Mouse (Mus musculus) layer of hippocampus, adult 9-11 months (tissue): ENCODE results near the gene Npw.
"Not testable (repeated sequence)": the region's sequence is repeated elsewhere in the genome, so short reads cannot be mapped to it uniquely, and the experiment has no call there.

Experiments used
- DNase-seq: peaks from one replicate; pipeline ENCODE4 v3.0.0; 2022

Npw gene

GRCm38 (mm10) chr17:24670246-24670844 lies 12.1 kb upstream of the Npw start:
- DNase-seq, result no peak

DNA sequence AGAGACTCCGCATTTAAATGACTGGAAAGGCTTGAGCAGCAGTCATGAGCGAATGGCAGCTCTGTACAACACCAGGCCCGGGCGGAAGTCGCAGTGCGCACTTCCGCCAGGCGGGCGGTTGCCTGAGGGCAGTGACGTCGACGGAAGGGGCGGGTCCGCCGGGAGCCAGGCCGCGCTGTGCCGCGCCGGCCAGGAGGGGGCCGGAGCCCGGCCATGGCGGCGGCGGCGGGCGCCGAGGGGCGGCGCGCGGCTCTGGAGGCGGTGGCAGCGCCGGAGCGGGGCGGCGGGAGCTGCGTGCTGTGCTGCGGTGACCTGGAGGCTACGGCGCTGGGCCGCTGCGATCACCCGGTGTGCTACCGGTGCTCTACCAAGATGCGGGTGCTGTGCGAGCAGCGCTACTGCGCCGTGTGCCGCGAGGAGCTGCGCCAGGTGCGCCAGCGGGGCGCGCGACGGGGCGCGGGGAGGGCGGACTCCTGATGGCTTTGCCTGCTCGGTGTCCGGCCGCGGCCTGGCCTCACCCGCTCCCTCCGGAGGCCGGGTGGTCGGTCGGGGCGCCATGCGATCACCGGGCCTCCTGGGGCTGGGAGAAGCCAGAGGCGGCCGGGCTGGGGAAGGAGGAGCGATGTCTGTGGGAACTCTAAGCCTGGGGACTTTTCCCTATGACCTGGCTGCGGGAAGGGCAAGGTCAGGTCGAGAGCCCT lies 11.4 kb upstream of the Npw start, which contains the start of gene Zfp598:
Zfp598 (plus strand) TSS at position 143 of the 701 bp plus-strand sequence.
- peak; percentile 95 for DNase-seq

- DNase-seq, result not testable (repeated sequence)
Observed at GRCm38 (mm10) chr17:24669214-24669544, 10.9 kb upstream of the Npw start.

- no peak for DNase-seq
Observed at GRCm38 (mm10) chr17:24667416-24667815, 9.2 kb upstream of the Npw start.

DNA sequence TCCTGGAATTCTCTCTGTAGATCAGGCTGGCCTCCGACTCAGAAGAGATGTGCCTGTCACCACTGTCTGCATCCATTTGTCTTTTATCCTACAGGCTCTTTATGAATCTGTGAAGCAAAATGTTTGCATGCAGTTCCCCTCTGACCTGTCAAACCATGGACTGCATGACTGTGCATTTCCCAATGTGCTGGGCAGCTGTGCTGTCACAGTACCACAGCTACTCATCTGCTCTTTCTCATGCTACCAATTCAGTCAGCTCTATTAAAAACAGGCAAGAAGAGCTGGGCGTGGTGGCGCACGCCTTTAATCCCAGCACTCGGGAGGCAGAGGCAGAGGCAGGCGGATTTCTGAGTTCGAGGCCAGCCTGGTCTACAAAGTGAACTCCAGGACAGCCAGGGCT lies 8.8 kb upstream of the Npw start:
- DNase-seq, result not testable (repeated sequence)

DNA sequence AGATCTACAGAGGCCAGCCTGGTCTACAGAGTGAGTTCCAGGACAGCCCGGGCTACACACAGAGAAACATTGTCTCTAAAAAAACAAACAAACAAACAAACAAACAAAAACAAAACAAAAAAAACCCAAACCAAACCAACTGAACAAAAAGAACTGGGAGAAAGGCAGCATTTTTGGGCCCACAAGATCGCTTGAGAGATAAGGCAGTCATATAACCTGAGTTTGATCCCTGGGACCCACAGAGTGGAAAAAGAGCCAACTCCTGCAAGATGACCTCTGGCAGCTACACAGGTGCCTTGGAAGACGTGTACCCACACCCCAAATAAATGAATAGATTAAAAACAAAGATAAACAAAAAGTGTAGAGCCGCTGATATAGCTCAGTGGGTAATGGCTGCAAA lies 3.3 kb downstream of the Npw start:
- no peak for DNase-seq

DNA sequence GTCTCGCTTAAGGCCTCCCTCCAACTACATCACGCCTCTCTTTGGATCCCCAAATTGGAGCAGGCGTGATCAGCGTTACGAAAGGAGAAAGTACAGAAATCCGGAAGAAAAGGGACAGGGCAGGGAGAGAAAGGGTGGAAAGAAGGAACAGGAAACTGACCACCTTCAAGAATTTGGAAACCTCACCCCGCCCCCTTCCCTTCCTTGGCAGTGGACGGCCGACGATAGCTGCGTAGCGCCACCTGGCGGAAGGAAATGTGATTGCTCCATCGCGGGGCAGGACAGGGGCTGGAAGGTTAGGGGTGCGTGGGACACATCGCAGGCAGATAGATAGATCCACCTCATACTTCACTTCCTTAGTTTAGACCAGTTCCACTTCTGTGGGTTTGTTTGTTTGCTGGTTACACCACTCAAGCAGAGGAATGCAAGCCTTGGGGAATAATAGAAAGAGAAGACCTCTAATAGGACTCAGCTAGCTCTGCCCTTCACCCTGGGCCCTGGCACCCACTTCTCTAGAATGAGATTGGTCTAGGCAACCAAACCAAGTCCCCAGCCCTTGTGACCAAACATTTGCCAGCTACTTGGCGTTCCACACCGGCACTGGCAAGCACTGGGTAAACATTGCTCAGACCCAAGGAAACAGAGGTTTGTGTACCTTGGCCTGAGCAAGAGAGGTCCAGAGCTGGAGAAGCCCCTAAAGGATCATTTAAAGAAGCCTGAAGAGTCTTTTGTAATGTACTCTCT lies 4.1 kb downstream of the Npw start:
- DNase-seq, result no peak

GRCm38 (mm10) chr17:24651835-24652234 lies 6.4 kb downstream of the Npw start:
- DNase-seq, result no peak

DNA sequence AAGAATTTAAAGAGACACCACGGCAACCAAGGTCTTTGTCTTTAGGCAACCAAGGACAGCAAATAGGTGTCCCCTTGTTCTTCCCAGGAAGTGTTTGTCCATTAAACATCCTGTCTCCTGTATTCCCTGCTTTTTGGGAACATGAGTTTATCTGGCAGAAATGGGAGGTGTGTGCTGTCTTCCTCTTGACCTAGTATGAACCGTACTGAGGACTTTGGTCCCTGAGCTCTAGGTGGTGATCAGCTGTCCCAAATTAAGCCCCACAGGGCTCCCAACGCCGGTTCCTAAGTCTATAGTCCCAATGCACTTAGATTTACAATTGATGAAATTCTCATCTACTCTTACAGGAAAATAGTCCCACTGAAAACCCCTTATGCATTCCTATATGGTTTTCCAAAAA lies 7.5 kb downstream of the Npw start:
- no peak for DNase-seq

- DNase-seq, result no peak
Observed at GRCm38 (mm10) chr17:24650070-24650616, 8.1 kb downstream of the Npw start, which contains the start of gene Slc9a3r2. Gene Slc9a3r2 (minus strand): TSS chr17:24650327.

DNA sequence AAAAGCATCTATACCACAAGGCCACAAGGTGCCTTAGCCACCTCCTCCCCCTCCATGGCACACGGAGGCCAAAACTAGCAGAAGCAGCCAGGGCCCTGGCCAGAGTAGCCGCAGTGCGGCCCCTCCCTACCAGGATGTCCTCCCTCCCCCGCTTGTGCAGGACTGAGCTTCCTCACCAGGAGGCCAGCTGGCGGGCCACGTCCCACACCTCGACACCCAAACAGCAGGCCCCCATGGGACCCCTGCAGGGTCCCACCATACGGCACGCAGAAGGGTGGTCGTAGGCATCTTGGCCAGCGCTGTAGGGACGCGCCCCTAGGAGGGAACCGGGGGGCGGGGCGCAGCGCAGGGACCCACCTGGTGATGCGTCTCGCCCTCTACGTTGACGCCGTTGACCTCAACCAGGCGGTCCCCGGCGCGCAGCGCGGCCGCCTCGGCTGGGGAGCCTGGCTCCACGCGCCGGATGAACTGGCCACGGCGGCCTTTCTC lies 8.6 kb downstream of the Npw start:
- DNase-seq, result no peak

- DNase-seq, result no peak
Observed at GRCm38 (mm10) chr17:24648731-24649377, 9.4 kb downstream of the Npw start.

DNA sequence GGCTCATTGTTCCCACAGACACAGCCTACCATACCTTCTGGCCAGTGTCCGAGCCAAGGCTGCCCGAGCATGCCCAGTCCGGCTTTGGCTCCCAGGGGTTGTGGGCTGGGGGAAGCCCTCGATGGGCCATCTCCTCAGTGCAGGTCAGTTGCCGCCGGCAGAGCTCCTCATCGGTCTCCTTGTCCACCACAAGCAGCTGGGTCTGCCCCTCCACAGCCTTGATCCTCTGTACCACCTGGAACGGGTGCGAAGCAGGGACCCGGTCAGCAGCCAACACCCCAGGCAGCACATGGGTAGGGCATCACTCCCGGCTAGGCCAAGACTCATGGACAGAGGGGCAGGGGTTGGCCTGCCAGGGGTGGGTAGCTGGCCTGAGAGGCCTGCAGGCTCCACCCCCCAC lies 10.8 kb downstream of the Npw start:
- DNase-seq, result no peak

DNA sequence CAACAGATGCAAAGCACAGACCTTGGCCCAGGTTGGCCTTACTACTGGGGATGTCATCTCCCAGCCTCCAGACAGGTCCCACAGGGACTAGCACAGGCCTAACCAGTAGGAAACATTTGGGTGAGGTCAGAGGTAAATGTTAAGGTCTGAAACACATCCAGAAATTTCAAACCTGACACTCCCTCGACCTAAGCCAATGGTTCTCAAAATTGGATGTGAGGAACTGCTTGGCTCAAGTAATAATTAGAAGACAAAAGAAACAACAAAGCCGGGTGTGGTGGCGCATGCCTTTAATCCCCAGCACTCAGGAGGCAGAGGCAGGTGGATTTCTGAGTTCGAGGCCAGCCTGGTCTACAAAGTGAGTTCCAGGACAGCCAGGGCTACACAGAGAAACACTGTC lies 11.9 kb downstream of the Npw start:
- DNase-seq, result no peak

GRCm38 (mm10) chr17:24645916-24646315 lies 12.3 kb downstream of the Npw start:
- DNase-seq, result no peak

DNA sequence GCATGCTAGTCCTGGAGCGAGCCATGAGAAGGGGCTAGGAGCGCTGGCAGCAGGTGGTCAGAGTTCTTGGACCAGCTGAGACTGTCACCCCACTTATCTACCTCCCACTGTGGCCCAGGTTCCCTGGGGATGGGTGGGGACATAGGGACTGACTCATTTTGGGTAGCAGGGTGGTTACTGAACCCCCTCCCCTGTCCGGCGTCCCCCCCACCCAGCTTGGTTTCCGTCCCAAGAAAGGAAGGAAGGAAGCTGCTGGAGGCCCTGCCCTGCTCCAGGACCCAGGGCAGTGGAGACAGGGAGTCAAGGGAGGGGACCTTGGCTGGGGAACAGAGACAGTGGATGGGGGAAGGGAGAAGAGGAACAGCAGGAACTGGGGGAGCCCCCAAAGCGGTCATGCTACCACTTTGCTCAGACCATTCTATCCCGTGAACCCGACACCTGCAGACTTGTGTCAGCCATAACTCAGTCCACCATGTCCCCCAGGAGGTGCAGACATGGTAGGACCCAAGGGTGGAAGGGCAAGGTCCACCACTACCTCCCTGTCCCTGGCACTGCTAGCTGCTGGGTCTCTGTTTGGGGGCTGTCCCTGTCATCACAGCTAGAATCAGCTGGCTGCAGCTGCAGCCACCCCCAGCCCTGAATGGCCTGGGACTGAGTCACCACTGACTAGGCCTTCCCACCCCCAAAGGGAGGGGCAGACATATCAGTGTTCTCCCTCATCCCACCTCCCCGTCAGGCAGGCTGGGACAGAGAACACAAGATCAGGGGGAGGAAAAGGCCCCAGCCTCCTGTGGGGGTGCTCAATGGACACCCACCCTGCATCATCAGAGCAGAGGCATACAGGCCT lies 13.2 kb downstream of the Npw start:
- peak; percentile 54 for DNase-seq

DNA sequence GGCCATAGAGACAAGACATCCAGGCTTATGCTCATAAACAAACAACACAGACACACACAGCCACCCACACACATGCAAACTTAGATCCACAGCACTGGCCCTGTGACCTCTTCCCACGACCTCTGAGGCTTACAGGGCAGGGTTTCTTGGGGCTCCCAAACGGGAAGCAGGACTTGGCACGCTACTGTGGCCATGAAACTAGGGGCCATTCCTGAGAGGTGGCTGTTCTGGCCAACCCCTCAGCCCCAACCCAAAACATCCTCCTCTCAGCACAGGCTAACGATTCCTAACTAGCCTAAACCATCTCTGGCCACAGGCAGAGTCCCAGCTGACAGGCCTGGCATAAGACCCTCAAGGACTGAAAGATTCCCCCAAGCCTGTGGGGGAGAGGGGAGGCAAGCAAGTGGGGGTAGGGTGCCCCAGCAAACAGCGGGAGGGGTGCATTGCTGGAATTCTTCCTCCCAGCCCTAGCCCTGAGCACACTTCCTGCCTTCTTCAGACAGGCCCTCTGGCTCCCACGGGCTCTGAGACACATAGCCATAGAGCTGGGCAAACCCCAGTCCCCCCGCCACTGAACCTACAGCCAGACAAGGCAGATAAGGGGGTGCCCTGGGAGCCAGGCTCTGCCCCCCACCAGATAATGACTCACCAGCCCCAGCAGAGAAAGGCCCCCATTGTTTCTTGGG lies 14.1 kb downstream of the Npw start:
- DNase-seq, result no peak

- DNase-seq, result no peak
Observed at GRCm38 (mm10) chr17:24642791-24643343, 15.4 kb downstream of the Npw start.

DNA sequence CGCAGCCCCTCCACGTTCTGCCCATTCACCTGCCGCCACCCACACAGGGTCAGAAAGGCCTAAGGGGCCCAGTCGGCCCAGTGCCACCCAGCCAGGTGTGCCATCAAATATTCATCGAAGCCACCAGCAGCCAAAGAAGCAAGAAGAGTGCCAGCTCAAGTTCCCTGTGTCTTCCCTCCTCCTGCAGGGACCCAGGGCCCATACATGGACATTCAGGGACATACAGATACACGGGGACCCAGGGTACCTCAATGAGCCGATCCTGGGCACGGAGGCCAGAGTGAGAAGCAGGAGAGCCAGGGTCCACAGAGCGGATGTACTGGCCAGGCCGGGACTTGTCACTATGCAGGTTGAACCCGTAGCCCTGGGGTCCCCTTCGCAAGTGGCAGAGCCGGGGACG lies 16.3 kb downstream of the Npw start:
- no peak for DNase-seq

GRCm38 (mm10) chr17:24640581-24640980 lies 17.7 kb downstream of the Npw start:
- DNase-seq, result no peak

DNA sequence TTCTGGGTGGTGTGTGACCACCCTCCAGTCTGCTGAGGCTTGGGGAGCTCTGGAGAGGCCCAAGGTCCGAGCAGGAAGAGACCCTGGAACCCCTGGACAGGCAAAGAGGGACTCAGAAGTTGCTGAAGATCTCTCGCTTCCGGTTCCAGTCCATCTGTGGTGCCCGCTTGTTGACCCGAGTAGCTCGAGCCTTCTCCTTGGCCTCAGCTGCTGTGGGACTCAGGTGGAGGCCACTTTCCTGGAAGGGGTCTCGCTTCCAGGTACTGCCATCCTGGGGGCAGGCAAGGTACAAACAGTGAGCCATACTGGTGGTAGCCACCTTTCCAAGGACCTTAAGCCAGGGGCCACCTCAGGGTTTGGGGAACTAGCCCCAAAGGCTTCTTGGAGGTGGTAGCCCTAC lies 18.1 kb downstream of the Npw start:
- DNase-seq, result no peak
